Mouse (Mus musculus): ENCODE data around the gene Gm17617. TPM values are rescaled to one million over a fixed set of nuclear protein-coding genes. Genes with fewer than 3 reads are reported as not detected.
A peak's percentile ranks its signal among the peaks of the same experiment; 100 is the strongest.

The Gm17617 gene
- total and polyA plus RNA-seq, 3 experiments = not detected

GRCm38 (mm10) chr13:55107694-55108093 lies 25.7 kb downstream of the Gm17617 start:
- peaks cover 28% of the 10 kb centered on the region for H3K79me2 ChIP-seq (ENCODE audit: control insufficient read depth, insufficient read depth, low read length, poor library complexity)
- H3K9me3 ChIP-seq (replicated peaks; ENCODE audit: insufficient read depth, low read length) = no peaks in the 10 kb centered on the region
- no peak overlapping the region for H3K9ac ChIP-seq (ENCODE audit: control insufficient read depth, low read depth, low read length, poor library complexity, severe bottlenecking)
- DNase-seq (ENCODE audit: low read depth, low spot score) = no peak
- peaks cover under 1 to 22% of the 10 kb centered on the region in 2 experiments; a peak in 3 of 4 replicates for H3K36me3 ChIP-seq (ENCODE audit: control insufficient read depth in 1 of 2, insufficient read depth in 2 of 2, low read length in 2 of 2)
- H3K27ac ChIP-seq (ENCODE audit: control insufficient read depth, low read depth, low read length) = no peak overlapping the region
- no peaks in the 10 kb centered on the region for H3K27me3 ChIP-seq (ENCODE audit: control insufficient read depth in 1 of 2, insufficient read depth in 2 of 2, low read length in 2 of 2)
- TF ChIP-seq MXI1 (IDR thresholded peaks at IDR 0.05; ENCODE audit: low read depth, low read length) (no peak), CHD2 (IDR thresholded peaks at IDR 0.05; ENCODE audit: low read length) (no peak), USF2 (IDR thresholded peaks at IDR 0.05; ENCODE audit: borderline replicate concordance in 1 of 2, insufficient read depth in 1 of 2, low read depth in 1 of 2, low read length in 2 of 2) (no peak), ZC3H11A (IDR thresholded peaks at IDR 0.05; ENCODE audit: low read depth, low read length) (no peak), POLR2AphosphoS2 (IDR thresholded peaks at IDR 0.05; ENCODE audit: low read length) (no peak), ZMIZ1 (IDR thresholded peaks at IDR 0.05; ENCODE audit: low read depth, low read length) (no peak)
- peaks cover 3 to 18% of the 10 kb centered on the region in 2 experiments; a peak in 3 of 4 replicates for H3K4me1 ChIP-seq (ENCODE audit: control insufficient read depth in 1 of 2, insufficient read depth in 2 of 2, low read length in 2 of 2)
- no peak overlapping the region for H3K4me3 ChIP-seq (ENCODE audit: control insufficient read depth in 1 of 2, insufficient read depth in 1 of 2, low read depth in 2 of 2, low read length in 2 of 2)

DNA sequence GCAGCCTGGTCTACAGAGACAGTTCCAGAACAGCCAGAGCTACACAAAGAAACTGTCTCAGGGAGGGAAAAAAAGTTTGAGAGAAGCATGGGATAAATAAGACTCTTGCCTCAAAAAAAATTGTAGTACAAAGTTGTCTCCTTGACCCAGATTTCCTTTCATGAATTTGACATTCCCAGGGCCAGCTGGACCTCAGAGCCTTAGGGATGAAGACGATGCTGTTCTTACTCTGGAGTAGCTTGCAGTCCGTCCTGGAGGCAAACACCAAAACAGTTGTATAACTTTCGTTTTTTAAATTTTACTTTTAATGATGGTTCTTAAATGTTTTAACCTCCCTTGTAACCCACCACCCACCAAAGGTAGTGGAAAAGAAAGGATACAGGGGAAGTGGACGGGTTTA lies 26.2 kb downstream of the Gm17617 start:
- no peak for DNase-seq (ENCODE audit: low read depth, low spot score)
- H3K4me1 ChIP-seq (ENCODE audit: control insufficient read depth in 1 of 2, insufficient read depth in 2 of 2, low read length in 2 of 2) = peaks cover 3 to 23% of the 10 kb centered on the region in 2 experiments; a peak in 3 of 4 replicates
- H3K9ac ChIP-seq (ENCODE audit: control insufficient read depth, low read depth, low read length, poor library complexity, severe bottlenecking) = 0 out of 2 replicates have a peak overlapping the region, but pooled peaks have one; percentile 22
- peaks cover 0 to 27% of the 10 kb centered on the region in 2 experiments; a peak in 3 of 4 replicates for H3K36me3 ChIP-seq (ENCODE audit: control insufficient read depth in 1 of 2, insufficient read depth in 2 of 2, low read length in 2 of 2)
- no peaks in the 10 kb centered on the region for H3K27me3 ChIP-seq (ENCODE audit: control insufficient read depth in 1 of 2, insufficient read depth in 2 of 2, low read length in 2 of 2)
- no peaks in the 10 kb centered on the region for H3K9me3 ChIP-seq (replicated peaks; ENCODE audit: insufficient read depth, low read length)
- H3K79me2 ChIP-seq (ENCODE audit: control insufficient read depth, insufficient read depth, low read length, poor library complexity) = peaks cover 28% of the 10 kb centered on the region
- H3K4me3 ChIP-seq (ENCODE audit: control insufficient read depth in 1 of 2, insufficient read depth in 1 of 2, low read depth in 2 of 2, low read length in 2 of 2) = no peak overlapping the region
- no peak for TF ChIP-seq UBTF (IDR thresholded peaks at IDR 0.05; ENCODE audit: borderline replicate concordance, insufficient read depth, low read depth, low read length)
- no peak for TF ChIP-seq USF2 (IDR thresholded peaks at IDR 0.05; ENCODE audit: borderline replicate concordance in 1 of 2, insufficient read depth in 1 of 2, low read depth in 1 of 2, low read length in 2 of 2)
- TF ChIP-seq ZC3H11A (IDR thresholded peaks at IDR 0.05; ENCODE audit: low read depth, low read length) = no peak
- no peak for TF ChIP-seq MYB (IDR thresholded peaks at IDR 0.05; ENCODE audit: low read depth, low read length)
- TF ChIP-seq BHLHE40 (IDR thresholded peaks at IDR 0.05; ENCODE audit: borderline replicate concordance, low read depth, low read length) = no peak
- TF ChIP-seq EP300 (IDR thresholded peaks at IDR 0.05; ENCODE audit: low read depth in 1 of 2, low read length in 2 of 2) = no peak
- TF ChIP-seq SIN3A (IDR thresholded peaks at IDR 0.05; ENCODE audit: low read length) = no peak
- TF ChIP-seq MAFK (IDR thresholded peaks at IDR 0.05; ENCODE audit: borderline replicate concordance, low read depth, low read length) = no peak
- no peak for TF ChIP-seq JUND (IDR thresholded peaks at IDR 0.05; ENCODE audit: low read depth, low read length)
- TF ChIP-seq ELF1 (IDR thresholded peaks at IDR 0.05; ENCODE audit: low read depth, low read length) = no peak
- no peak for TF ChIP-seq E2F4 (IDR thresholded peaks at IDR 0.05; ENCODE audit: borderline replicate concordance, low read depth, low read length)
- no peak overlapping the region for H3K27ac ChIP-seq (ENCODE audit: control insufficient read depth, low read depth, low read length)
